Mouse (Mus musculus): ENCODE measurements around the gene Cyp4a30b.
"Not testable (repeated sequence)": the region's sequence is repeated elsewhere in the genome, so short reads cannot be mapped to it uniquely, and the experiment has no call there.

The Cyp4a30b gene

GRCm38 (mm10) chr4:115452304-115452703 lies at the start of gene Cyp4a30b:
Cyp4a30b (plus strand) TSS chr4:115452604.
- no peak for DNase-seq (ENCODE audit: low spot score)

GRCm38 (mm10) chr4:115411324-115411723 lies 41.1 kb upstream of the Cyp4a30b start, which contains the start of gene Cyp4a12b:
Cyp4a12b (plus strand) TSS chr4:115411624.
- not testable (repeated sequence) for DNase-seq (ENCODE audit: low spot score)

- no peak for DNase-seq (ENCODE audit: low spot score)
These were observed 1.7 kb upstream of the Cyp4a30b start for GRCm38 (mm10) chr4:115450577-115451137.

- not testable (repeated sequence) for DNase-seq (ENCODE audit: low spot score)
These were observed 21.2 kb downstream of the Cyp4a30b start for GRCm38 (mm10) chr4:115473585-115473984.

GRCm38 (mm10) chr4:115476051-115476450 lies 23.6 kb downstream of the Cyp4a30b start:
- DNase-seq (ENCODE audit: low spot score): peak; percentile 10

- no peak for DNase-seq (ENCODE audit: low spot score)
These were observed 28.7 kb downstream of the Cyp4a30b start for GRCm38 (mm10) chr4:115481006-115481652.

- no peak for DNase-seq (ENCODE audit: low spot score)
These were observed 43.6 kb downstream of the Cyp4a30b start, which contains the start of gene Cyp4a14 for GRCm38 (mm10) chr4:115496001-115496400. Cyp4a14 (minus strand) TSS chr4:115496142.

- no peak for DNase-seq (ENCODE audit: low spot score)
These were observed 45.1 kb downstream of the Cyp4a30b start for GRCm38 (mm10) chr4:115497466-115497865.

GRCm38 (mm10) chr4:115513964-115514363 lies 61.6 kb downstream of the Cyp4a30b start:
- DNase-seq (ENCODE audit: low spot score): not testable (repeated sequence)

- not testable (repeated sequence) for DNase-seq (ENCODE audit: low spot score)
These were observed 65.6 kb downstream of the Cyp4a30b start, which contains the start of gene Cyp4a10 for GRCm38 (mm10) chr4:115518000-115518399. Cyp4a10 (plus strand) TSS chr4:115518264.

- DNase-seq (ENCODE audit: low spot score): no peak
These were observed 67.0 kb downstream of the Cyp4a30b start for GRCm38 (mm10) chr4:115519444-115519843.

Measured in embryo, embryonic 10.5 days (tissue).